Mouse (Mus musculus) retina, embryonic 14.5 days (tissue): Measurements from ENCODE around the gene Ifna1.

Experiments
- DNase-seq: peaks from one replicate; pipeline ENCODE4 v3.0.0-alpha.2; 2015; ENCODE audit warnings: low spot score

The Ifna1 gene

DNA sequence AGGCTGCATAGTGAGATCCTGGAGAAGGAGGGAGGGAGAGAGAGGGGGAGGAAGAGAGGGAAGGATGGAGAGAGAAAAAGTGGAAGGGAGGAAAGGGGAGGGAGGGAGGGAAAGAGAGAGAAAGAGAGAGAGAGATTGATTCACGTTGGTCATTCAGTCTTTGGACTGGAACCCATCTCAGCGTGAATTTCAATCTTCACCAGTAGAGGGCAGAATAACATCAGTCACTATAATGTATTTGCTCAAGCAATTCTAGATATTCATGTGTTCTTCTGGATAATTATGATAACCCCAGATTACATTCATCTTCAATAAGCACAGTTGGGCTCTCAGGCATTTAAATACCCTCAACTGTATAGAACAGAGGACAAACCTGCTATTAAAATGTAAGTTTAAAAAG is 22.8 kb downstream of the Ifna1 start:
- DNase-seq: peak; percentile 85

- no peak for DNase-seq
These were observed 25.7 kb downstream of the Ifna1 start for GRCm38 (mm10) chr4:88875435-88876095.

GRCm38 (mm10) chr4:88876520-88876919 is 26.6 kb downstream of the Ifna1 start:
- no peak for DNase-seq

- no peak for DNase-seq
These were observed 28.4 kb downstream of the Ifna1 start for GRCm38 (mm10) chr4:88878246-88878645.

- DNase-seq: no peak
These were observed 28.9 kb downstream of the Ifna1 start for GRCm38 (mm10) chr4:88878772-88879171.

DNA sequence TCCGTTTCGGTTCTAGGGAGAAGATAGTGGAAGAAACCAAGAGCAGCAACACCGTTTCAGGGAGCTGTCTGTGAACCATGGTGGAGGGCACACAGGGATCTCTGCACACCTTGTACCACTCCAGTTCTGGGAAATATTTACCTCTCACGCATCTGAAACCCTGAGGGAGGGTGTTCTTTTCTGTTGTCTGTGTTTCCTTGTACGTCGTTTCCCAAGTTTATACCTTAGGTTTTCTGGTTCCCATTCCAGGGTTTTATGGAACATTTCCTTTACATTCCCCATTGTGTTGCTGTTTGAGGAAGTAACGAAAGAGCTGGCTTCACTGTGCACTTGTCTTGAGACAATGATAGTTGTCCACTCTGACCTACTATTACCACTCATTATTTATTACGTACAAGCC is 30.2 kb downstream of the Ifna1 start, which contains the start of gene Ifne:
Ifne (minus strand) TSS at position 101 of the 400 bp plus-strand sequence.
- no peak for DNase-seq

GRCm38 (mm10) chr4:88888236-88888635 is 38.3 kb downstream of the Ifna1 start:
- DNase-seq: no peak

DNA sequence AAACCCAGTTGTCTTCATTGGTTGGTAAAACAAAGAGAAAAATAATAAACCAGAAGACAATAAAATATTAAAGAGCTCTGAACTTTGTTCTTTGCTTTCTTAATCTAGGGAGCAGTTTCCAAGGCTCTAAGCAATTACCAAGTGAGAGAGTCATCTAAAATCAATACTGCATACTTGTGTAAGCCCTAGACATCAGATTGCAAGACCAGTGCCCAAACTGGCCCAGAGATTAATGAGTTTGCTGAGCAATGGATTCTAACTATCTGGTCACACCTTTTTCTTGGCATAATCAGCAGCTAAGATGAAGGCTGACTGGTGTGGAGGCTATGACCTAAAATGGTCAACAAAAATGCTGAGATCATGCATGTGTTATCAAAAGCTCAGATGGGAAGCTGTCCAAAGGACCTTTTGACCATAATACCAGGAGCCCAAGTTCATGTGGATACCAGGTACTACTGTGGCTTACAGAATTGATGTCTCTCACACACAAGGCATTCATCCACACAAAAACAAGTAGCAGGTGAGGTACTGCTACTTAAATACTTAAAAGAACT is 43.4 kb downstream of the Ifna1 start:
- no peak for DNase-seq
